Mouse (Mus musculus): Measurements from ENCODE around the gene Pomp.

DNA sequence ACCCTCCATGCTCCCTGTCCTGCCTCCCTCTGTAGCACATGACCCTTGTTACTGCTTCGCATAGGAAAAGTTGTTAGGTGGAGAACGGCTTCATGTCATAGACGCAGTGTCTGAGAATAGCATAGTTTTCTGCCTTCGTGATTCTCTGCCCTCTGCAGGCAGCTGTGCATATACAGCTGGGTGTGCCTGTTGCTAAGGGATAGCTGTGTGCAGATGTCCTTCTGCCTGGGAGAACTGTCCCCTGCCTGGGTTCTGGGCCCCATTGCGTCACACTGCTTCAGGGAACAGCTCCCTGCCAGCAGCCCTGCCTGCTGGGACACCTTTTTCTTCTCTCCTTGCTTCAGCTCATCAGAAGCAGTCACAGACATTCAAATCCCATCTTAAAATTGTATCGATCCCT is 9.3 kb downstream of the Pomp start:
- TF ChIP-seq POLR2A (IDR thresholded peaks at IDR 0.05; ENCODE audit: insufficient read length, low read depth) (no peak), MYOD1 (IDR thresholded peaks at IDR 0.05; ENCODE audit: control insufficient read depth in 1 of 3, insufficient read length in 2 of 3, low read depth in 2 of 3) (no peak), USF1 (IDR thresholded peaks at IDR 0.05; ENCODE audit: low read depth) (no peak), TCF3 (IDR thresholded peaks at IDR 0.05; ENCODE audit: insufficient read length, low read depth) (no peak), E2F4 (IDR thresholded peaks at IDR 0.05; ENCODE audit: insufficient read depth) (no peak), TCF12 (IDR thresholded peaks at IDR 0.05; ENCODE audit: insufficient read depth, poor library complexity, severe bottlenecking) (no peak), POLR2AphosphoS2 (IDR thresholded peaks at IDR 0.05; ENCODE audit: insufficient read length, low read depth) (no peak), MYOG (IDR thresholded peaks at IDR 0.05; ENCODE audit: control insufficient read depth in 1 of 3, insufficient read depth in 1 of 3, insufficient read length in 2 of 3, low read depth in 2 of 3) (no peak)
